Mouse (Mus musculus) olfactory bulb, adult 2 months (tissue): ENCODE results near the gene Cisd3.

ENCODE experiments used
- CTCF ChIP-seq: fragments of 200-500 bp; IDR thresholded peaks from 2 replicates; pipeline ENCODE4 v1.5.1; 2012; ENCODE audit warnings: low read depth, mild to moderate bottlenecking, low read length, moderate library complexity; ENCODE audit not compliant: insufficient read depth
- POLR2A ChIP-seq: fragments of 200-500 bp; IDR thresholded peaks from 2 replicates; pipeline ENCODE4 v1.6.1; 2012; ENCODE audit warnings: mild to moderate bottlenecking, low read depth, low read length, moderate library complexity; ENCODE audit not compliant: insufficient read depth

DNA sequence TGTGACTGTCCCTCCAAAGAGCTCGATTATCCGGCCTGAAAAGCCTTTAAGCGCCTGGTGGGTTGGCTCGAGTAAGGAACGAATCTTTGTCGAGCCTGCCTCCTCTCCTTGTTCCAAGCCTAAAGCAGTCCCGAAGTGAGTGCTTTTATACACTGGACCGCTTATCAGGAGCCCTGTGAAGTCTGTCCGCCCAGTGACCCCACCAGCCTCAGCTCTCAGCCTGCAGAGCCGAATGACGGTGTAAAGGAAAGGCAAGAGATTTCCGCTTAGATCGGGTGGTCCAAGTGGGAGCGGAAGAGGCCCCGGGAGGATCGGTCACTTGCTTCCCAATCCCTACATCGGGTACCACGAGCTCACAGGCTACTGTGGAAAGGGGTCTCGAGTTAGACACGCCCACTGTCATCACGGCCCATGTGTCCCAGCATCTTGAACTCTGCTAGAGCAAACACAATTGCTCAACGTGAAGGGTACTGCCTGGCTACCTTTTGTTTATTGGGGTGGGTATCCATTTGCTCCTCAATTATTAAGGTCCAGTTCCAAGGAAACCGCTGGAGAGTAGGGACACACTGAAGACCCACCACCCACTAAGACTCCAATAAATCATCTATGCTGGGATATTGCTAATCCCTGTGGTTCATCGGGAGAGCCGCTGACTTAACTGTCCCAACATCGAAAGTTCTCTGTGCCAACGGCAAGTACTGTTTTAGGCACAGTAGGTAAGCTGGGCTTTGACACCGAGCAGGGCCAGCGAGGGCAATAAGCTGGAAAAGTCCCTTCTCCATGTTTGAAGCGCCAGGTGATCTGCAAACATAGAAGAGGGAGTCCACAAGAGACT is 15.3 kb downstream of the Cisd3 start:
- TF ChIP-seq POLR2A (no peak), CTCF (no peak)
